Mouse (Mus musculus): ENCODE data around the gene Olfr1195. TPM values are rescaled to one million over a fixed set of nuclear protein-coding genes. Genes with fewer than 3 reads are reported as not detected.
"Not testable (repeated sequence)": the region's sequence is repeated elsewhere in the genome, so short reads cannot be mapped to it uniquely, and the experiment has no call there.

Olfr1195 gene
- not detected in 2 replicates for polyA plus RNA-seq (2015; fragmentation: Nextera tagmentation; extraction: Ambion mirVana)

DNA sequence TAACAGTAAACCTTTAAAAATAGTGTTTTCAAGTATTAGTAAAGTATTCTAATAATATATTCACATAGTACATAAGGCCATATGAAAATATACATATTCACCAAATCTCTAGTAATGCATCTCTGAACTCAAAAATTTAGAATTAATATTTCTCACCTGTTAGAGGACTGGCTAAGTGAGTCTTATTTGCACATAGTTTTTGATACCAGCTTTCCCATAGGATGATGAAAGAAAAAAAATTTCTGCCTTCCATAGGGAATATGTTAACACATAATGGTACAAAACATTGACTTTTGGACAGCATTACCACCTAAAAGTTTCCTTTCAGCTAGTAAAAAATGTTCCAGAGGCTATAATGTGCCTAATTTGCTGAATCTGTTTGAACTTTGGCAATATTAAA, at the start of gene Olfr1195:
Olfr1195 (minus strand) TSS at position 101 of the 400 bp plus-strand sequence.
- ATAC-seq (ENCODE audit: low FRiP score, low read depth) = no peak
- no peaks in the 10 kb centered on the region for H3K4me1 ChIP-seq
- H3K4me3 ChIP-seq = no peak within 1 kb of the TSS
- no peak within 1 kb of the TSS for H3K9ac ChIP-seq
- H3K9me3 ChIP-seq = no peaks in the 10 kb centered on the region
- H3K27me3 ChIP-seq = no peaks in the 10 kb centered on the region
- no peak within 1 kb of the TSS for H3K27ac ChIP-seq
- no peaks in the 10 kb centered on the region for H3K36me3 ChIP-seq
- no peak within 1 kb of the TSS for H3K4me2 ChIP-seq (replicated peaks)

GRCm38 (mm10) chr2:88732266-88732665, 43.3 kb upstream of the Olfr1195 start, which contains the start of gene Olfr1197:
Gene Olfr1197, minus strand, starts transcription at chr2:88732366.
- WGBS = 80% methylated on average over 1 of the region's 1 CpGs
- H3K36me3 ChIP-seq = no peaks in the 10 kb centered on the region
- H3K4me1 ChIP-seq = no peaks in the 10 kb centered on the region
- no peaks in the 10 kb centered on the region for H3K9me3 ChIP-seq
- no peak for ATAC-seq (ENCODE audit: low FRiP score, low read depth)
- no peak within 1 kb of the TSS for H3K27ac ChIP-seq
- no peaks in the 10 kb centered on the region for H3K27me3 ChIP-seq
- no peak within 1 kb of the TSS for H3K4me2 ChIP-seq (replicated peaks)
- H3K4me3 ChIP-seq = no peak within 1 kb of the TSS
- H3K9ac ChIP-seq = no peak within 1 kb of the TSS

DNA sequence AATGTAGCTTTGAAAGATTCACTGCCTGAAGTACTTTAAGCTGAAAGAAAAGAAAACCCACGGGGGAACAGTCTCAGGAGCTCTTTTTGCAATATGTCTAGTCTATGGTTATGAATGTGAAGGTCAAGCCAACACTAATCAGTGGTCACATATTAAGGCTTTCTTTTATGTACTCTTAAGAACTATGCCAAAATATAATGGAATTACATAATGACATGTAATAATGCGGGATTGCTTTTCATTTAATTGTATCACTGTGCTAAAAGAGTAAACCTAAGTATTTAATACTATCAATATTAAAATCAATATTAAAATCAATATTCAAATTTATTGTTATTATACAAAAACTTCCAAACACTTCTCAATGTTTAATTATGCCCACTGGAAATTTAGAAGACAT, 15.5 kb upstream of the Olfr1195 start, which contains the start of gene Olfr1196:
Olfr1196 (minus strand) TSS at position 101 of the 400 bp plus-strand sequence.
- Histone ChIP-seq H3K9ac (no peak within 1 kb of the TSS), H3K36me3 (no peaks in the 10 kb centered on the region), H3K27ac (no peak within 1 kb of the TSS), H3K9me3 (no peaks in the 10 kb centered on the region), H3K4me3 (no peak within 1 kb of the TSS), H3K4me2 (replicated peaks) (no peak within 1 kb of the TSS), H3K4me1 (no peaks in the 10 kb centered on the region), H3K27me3 (no peaks in the 10 kb centered on the region)
- no peak for ATAC-seq (ENCODE audit: low FRiP score, low read depth)
- 86% methylated on average over 2 of the region's 2 CpGs for WGBS

DNA sequence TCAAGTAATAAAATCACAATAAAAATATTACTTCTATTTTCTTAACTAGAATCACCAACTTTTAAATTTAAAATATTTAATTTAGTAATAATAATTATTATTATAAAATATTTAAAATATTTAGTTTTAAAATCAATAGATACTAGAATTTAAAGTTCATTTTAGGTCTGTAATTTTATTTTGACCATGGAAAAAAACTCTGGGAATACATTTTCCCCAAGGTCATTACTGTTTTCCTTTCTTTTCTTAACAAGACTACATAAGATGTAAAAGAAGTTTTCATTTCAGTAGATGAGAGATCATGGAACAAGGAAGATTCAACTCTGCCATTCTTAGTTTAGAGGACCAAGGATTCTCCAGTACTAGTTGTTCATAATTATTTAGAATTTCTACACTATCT, 13.7 kb downstream of the Olfr1195 start, which contains the start of gene Olfr1193:
Olfr1193 (plus strand) TSS at position 301 of the 400 bp plus-strand sequence.
- H3K9ac ChIP-seq; H3K27ac ChIP-seq; H3K4me2 ChIP-seq (replicated peaks); H3K4me3 ChIP-seq; H3K36me3 ChIP-seq; H3K4me1 ChIP-seq; H3K27me3 ChIP-seq; H3K9me3 ChIP-seq; ATAC-seq (ENCODE audit: low FRiP score, low read depth): not testable (repeated sequence)

DNA sequence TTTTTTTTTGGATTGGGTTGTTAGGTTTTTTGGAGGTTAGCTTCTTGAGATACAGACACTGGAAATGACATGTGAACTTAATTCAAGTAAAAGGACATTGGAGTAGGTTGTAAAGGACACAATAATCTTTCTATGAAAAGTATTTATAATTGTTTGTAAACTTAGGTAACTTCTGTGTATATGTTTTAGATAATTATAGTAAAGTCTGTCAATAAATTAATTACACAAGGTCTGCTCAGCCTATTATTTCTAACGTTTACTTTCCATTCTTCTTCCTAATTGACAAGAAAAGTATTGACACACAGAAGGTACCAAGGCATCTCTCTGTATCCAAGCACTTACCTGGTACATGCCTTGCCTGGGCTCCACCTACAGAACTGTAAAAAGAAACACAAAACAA, 40.8 kb downstream of the Olfr1195 start, which contains the start of gene Olfr1192-ps1:
Olfr1192-ps1 (plus strand) TSS at position 301 of the 400 bp plus-strand sequence.
- no peaks in the 10 kb centered on the region for H3K4me1 ChIP-seq
- H3K27me3 ChIP-seq = no peaks in the 10 kb centered on the region
- WGBS = 35% methylated on average over 1 of the region's 1 CpGs
- no peak within 1 kb of the TSS for H3K27ac ChIP-seq
- ATAC-seq (ENCODE audit: low FRiP score, low read depth) = no peak
- no peak within 1 kb of the TSS for H3K4me3 ChIP-seq
- no peaks in the 10 kb centered on the region for H3K9me3 ChIP-seq
- H3K4me2 ChIP-seq (replicated peaks) = no peak within 1 kb of the TSS
- no peak within 1 kb of the TSS for H3K9ac ChIP-seq
- H3K36me3 ChIP-seq = no peaks in the 10 kb centered on the region

DNA sequence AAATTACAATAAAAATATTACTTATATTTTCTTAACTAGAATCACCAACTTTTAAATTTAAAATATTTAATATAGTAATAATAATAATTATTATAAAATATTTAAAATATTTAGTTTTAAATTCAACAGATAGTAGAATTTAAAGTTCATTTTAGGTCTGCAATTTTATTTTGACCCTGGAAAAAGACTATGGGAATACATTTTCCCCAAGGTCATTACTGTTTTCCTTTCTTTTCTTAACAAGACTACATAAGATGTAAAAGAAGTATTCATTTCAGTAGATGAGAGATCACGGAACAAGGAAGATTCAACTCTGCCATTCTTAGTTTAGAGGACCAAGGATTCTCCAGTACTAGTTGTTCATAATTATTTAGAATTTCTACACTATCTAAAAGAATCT, 48.7 kb downstream of the Olfr1195 start, which contains the start of gene Olfr1191-ps1:
Olfr1191-ps1 (plus strand) TSS at position 301 of the 400 bp plus-strand sequence.
- not testable (repeated sequence) for H3K27ac ChIP-seq; H3K9ac ChIP-seq; H3K4me2 ChIP-seq (replicated peaks); ATAC-seq (ENCODE audit: low FRiP score, low read depth); H3K4me1 ChIP-seq; H3K4me3 ChIP-seq; H3K36me3 ChIP-seq; H3K9me3 ChIP-seq; H3K27me3 ChIP-seq
- WGBS = 86% methylated on average over 1 of the region's 1 CpGs

Other genes with a start within 250 kb of the Olfr1195 start
- gene Gm13757, start 240.1 kb downstream of the Olfr1195 start, polyA plus RNA-seq (2015; fragmentation: Nextera tagmentation; extraction: Ambion mirVana) = not detected in 2 replicates
- gene Olfr1183, start 234.3 kb downstream of the Olfr1195 start, polyA plus RNA-seq (2015; fragmentation: Nextera tagmentation; extraction: Ambion mirVana) = not detected in 2 replicates
- gene Olfr1184, start 205.6 kb downstream of the Olfr1195 start, polyA plus RNA-seq (2015; fragmentation: Nextera tagmentation; extraction: Ambion mirVana) = not detected in 2 replicates
- not detected in 2 replicates for gene Olfr1185-ps1, start 195.9 kb downstream of the Olfr1195 start, polyA plus RNA-seq (2015; fragmentation: Nextera tagmentation; extraction: Ambion mirVana)
- gene Olfr1186, start 170.6 kb downstream of the Olfr1195 start, polyA plus RNA-seq (2015; fragmentation: Nextera tagmentation; extraction: Ambion mirVana) = not detected in 2 replicates
- not detected in 2 replicates for gene Olfr1188, start 132.3 kb downstream of the Olfr1195 start, polyA plus RNA-seq (2015; fragmentation: Nextera tagmentation; extraction: Ambion mirVana)
- not detected in 2 replicates for gene Olfr1189, start 102.7 kb downstream of the Olfr1195 start, polyA plus RNA-seq (2015; fragmentation: Nextera tagmentation; extraction: Ambion mirVana)
- not detected in 2 replicates for gene Olfr1191-ps1, start 48.6 kb downstream of the Olfr1195 start, polyA plus RNA-seq (2015; fragmentation: Nextera tagmentation; extraction: Ambion mirVana)
- not detected in 2 replicates for gene Olfr1192-ps1, start 40.7 kb downstream of the Olfr1195 start, polyA plus RNA-seq (2015; fragmentation: Nextera tagmentation; extraction: Ambion mirVana)
- not detected in 2 replicates for gene Olfr1193, start 13.6 kb downstream of the Olfr1195 start, polyA plus RNA-seq (2015; fragmentation: Nextera tagmentation; extraction: Ambion mirVana)
- not detected in 2 replicates for gene Olfr1196, start 15.4 kb upstream of the Olfr1195 start, polyA plus RNA-seq (2015; fragmentation: Nextera tagmentation; extraction: Ambion mirVana)
- gene Olfr1197, start 43.2 kb upstream of the Olfr1195 start, polyA plus RNA-seq (2015; fragmentation: Nextera tagmentation; extraction: Ambion mirVana) = not detected in 2 replicates
- gene Olfr1198, start 62.2 kb upstream of the Olfr1195 start, polyA plus RNA-seq (2015; fragmentation: Nextera tagmentation; extraction: Ambion mirVana) = not detected in 2 replicates
- gene Olfr1199, start 71.3 kb upstream of the Olfr1195 start, polyA plus RNA-seq (2015; fragmentation: Nextera tagmentation; extraction: Ambion mirVana) = not detected in 2 replicates
- gene Olfr1200, start 81.3 kb upstream of the Olfr1195 start, polyA plus RNA-seq (2015; fragmentation: Nextera tagmentation; extraction: Ambion mirVana) = not detected in 2 replicates
- gene Olfr1201, start 103.8 kb upstream of the Olfr1195 start, polyA plus RNA-seq (2015; fragmentation: Nextera tagmentation; extraction: Ambion mirVana) = not detected in 2 replicates
- 0.04 TPM in 1 of 2 replicates, not detected in the other for gene Olfr1202, start 125.3 kb upstream of the Olfr1195 start, polyA plus RNA-seq (2015; fragmentation: Nextera tagmentation; extraction: Ambion mirVana)
- not detected in 2 replicates for gene Olfr1205, start 140.6 kb upstream of the Olfr1195 start, polyA plus RNA-seq (2015; fragmentation: Nextera tagmentation; extraction: Ambion mirVana)
- not detected in 2 replicates for gene Olfr1204, start 160.1 kb upstream of the Olfr1195 start, polyA plus RNA-seq (2015; fragmentation: Nextera tagmentation; extraction: Ambion mirVana)
- not detected in 2 replicates for gene Olfr1206, start 174.0 kb upstream of the Olfr1195 start, polyA plus RNA-seq (2015; fragmentation: Nextera tagmentation; extraction: Ambion mirVana)
- not detected in 2 replicates for gene Olfr1208, start 213.1 kb upstream of the Olfr1195 start, polyA plus RNA-seq (2015; fragmentation: Nextera tagmentation; extraction: Ambion mirVana)
- gene Olfr1209, start 226.0 kb upstream of the Olfr1195 start, polyA plus RNA-seq (2015; fragmentation: Nextera tagmentation; extraction: Ambion mirVana) = not detected in 2 replicates
- not detected in 2 replicates for gene Olfr1211, start 248.9 kb upstream of the Olfr1195 start, polyA plus RNA-seq (2015; fragmentation: Nextera tagmentation; extraction: Ambion mirVana)